Mouse (Mus musculus): ENCODE results near the gene Gcnt2. TPM values are rescaled to one million over a fixed set of nuclear protein-coding genes. Genes with fewer than 3 reads are reported as not detected.

Gene Gcnt2
- total RNA-seq, 1 experiment from 2014 or later = 42.3 TPM

DNA sequence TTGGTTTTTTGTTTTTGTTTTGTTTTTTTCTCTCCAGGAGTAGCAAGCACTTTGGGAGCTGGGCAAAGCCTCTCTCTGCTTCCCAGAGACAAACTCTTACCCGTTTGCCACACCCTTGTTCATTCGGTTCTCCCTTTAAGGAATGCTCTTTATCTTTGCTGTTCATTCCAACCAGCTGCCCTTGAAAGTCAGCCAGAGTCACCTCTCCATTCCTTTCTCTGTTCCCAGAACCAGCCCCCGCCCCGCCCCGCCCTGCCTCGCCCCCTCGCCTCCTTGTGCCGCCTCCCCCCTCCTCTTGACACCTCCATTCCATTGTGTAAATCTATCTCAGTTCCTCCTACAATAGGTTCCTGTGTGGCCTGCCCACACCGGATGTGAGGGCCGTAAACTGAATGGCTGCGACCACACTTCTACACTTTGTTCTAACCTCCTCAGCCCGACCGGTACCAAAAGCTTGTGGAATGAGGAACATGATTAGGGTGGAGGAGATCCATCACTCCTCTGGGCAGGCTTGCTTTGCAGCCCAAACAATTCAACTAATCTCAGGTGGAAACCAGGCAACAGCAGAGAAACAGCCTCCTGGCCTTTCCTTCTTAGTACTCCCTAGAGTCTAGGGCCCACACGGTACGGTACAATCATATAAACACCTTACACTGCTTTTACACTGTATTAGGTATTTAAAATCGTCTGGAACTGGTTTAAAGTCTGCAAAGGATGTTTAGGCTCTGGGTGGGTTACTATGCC lies 9.5 kb downstream of the Gcnt2 start:
- ATAC-seq (replicated peaks; ENCODE audit: low read depth, poor library complexity, severe bottlenecking) = peak; percentile 94

GRCm38 (mm10) chr13:40874021-40874420 lies 14.5 kb downstream of the Gcnt2 start:
- peak; percentile 60 for ATAC-seq (replicated peaks; ENCODE audit: low read depth, poor library complexity, severe bottlenecking)

GRCm38 (mm10) chr13:40875415-40875814 lies 15.9 kb downstream of the Gcnt2 start:
- ATAC-seq (replicated peaks; ENCODE audit: low read depth, poor library complexity, severe bottlenecking) = no peak

DNA sequence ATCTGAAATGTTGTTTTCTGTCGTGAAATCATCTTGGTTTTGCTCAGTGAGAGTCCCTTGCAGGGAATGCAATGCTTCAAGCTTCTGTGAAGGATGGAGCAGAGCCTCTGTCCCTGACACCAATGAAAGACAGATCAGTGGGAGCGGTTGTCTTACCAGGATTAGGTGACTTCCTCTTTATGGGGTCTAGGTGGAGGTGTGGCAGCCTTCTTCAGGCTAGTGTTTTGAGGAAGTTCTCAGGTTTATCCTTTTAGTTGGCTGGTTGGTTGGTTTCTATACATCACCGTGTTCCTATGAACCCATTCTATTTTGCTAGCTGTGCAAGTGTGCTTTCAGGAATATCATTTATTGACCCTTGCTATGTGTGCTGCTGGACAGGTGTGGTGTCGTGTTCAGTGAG lies 18.0 kb downstream of the Gcnt2 start:
- peak; percentile 38 for ATAC-seq (replicated peaks; ENCODE audit: low read depth, poor library complexity, severe bottlenecking)

GRCm38 (mm10) chr13:40880557-40880956 lies 21.0 kb downstream of the Gcnt2 start:
- ATAC-seq (replicated peaks; ENCODE audit: low read depth, poor library complexity, severe bottlenecking) = no peak

- no peak for ATAC-seq (replicated peaks; ENCODE audit: low read depth, poor library complexity, severe bottlenecking)
Measured at GRCm38 (mm10) chr13:40882606-40883005, 23.1 kb downstream of the Gcnt2 start.

DNA sequence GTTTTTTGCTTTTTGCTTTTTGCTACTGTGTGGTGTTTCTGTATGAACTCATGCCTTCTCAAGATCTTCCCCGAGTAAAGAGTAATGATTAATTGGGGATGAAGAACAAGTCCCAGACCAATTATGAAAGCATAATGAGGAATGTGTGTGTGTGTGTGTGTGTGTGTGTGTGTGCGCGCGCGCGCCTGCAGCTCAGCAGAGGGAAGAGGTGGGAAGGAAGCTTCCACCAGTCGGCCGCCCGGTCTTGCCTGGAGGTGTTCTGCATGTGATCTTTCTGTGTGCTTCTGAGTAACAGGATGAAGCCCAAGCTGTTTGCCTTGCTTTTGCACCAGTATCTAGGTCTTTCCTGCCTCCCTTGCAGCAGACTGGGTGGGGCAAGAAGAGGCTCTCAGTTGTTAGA lies 24.3 kb downstream of the Gcnt2 start:
- no peak for ATAC-seq (replicated peaks; ENCODE audit: low read depth, poor library complexity, severe bottlenecking)

DNA sequence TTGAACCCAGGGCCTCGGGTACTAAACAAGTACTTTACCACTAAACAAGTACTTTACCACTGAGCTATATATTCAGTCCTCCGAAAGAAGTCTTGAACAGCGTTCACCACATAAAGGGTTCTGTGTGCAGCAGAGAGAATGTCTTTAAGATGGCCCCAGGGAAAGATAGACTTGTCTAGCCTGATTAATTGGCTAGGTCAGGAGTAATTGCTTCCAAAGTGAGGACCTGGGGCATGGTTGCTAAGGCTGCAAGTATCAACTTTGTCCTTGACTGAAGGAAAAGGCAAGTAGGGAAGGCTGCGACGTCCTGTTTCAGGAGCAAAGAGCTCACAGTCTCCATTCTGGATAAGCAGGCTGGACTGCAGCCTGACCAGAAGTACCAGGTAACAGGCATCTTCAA lies 25.3 kb downstream of the Gcnt2 start:
- ATAC-seq (replicated peaks; ENCODE audit: low read depth, poor library complexity, severe bottlenecking) = no peak

DNA sequence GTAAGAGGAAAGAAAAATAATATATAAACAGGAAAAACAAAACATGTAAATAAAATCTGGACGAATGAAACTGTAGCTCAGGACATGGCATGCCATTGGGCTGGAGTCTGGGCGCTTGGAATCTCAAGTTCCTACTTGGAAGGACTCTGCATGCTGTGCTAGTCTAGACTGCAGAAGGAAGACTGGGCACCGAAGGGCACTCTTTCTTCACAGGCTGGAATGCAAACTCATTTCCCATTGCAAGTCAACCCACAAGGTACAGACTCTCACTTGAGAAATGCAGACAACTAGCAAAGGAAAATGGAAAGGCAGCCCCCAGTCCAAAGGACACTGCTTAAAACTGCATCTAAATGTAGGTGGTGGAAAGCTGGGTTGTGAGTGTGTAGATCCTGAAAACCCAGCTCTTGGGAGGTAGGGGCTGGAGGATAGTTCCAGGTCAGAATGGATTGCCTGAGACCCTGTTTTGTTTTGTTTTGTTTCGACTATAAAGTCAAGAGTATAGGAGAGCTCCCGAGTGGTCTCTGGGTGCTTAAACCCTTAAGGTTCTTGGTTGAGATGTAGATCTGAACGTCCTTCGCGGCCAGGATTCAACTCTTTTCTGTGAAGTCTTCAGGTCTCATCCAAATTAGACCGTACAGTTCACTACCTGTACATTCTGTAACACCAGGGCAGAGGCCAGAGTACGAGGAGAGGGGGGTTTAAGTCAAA lies 26.5 kb downstream of the Gcnt2 start:
- no peak for ATAC-seq (replicated peaks; ENCODE audit: low read depth, poor library complexity, severe bottlenecking)

DNA sequence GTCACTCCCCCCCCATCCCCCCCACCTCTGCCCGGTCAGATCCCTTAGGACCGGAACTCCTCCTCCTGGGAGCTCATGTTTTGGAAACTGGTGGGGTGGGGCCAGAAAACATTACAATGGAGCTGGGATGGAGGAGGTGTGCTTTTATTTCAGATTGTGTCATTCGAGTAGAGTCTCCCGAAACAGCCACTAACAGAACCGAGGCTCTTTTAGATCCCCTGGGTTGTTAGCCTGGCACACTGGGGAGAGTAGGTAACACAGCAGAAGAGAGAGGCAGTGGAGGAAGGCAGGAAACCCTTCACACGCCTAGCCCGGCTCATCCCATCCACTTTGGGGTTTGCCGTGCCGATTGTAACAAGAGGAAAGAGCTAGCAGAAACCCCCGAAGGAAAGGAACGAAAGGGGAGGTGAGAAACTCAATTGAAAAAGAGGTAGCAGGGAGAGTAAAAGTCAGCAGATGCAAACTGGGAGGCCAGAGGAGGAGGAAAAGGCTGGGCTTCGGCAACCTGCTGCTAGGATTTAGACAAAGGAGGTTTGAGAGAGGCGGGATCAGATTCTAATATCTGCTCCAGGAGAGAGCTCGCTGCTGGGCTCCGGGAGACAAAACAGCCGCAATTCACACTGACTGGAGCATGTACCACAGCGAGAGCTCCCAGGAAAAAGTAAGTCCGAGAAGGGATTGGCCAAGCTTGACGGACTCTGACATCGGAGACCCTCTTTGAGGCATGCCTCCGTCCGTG lies 27.3 kb downstream of the Gcnt2 start:
- peak; percentile 30 for ATAC-seq (replicated peaks; ENCODE audit: low read depth, poor library complexity, severe bottlenecking)

DNA sequence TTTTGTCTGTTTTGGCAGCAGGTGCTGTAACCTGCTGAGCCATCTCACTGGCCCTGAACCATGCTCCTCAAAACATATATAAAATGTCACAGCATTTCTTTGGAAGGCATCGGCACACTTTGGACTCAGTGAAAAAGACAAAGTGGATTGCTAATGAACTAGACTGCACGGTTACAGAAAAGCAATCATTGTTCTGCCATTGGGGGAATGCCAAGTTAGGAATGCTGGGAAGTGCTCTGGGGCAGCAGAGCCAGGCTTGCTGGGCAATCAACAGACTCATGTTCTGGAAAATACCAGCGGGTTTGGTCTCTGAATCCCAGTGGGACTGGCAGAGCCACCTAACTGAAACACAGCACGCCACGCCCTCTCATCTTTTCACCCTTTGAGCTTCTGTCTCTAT lies 31.0 kb downstream of the Gcnt2 start:
- no peak for ATAC-seq (replicated peaks; ENCODE audit: low read depth, poor library complexity, severe bottlenecking)

- ATAC-seq (replicated peaks; ENCODE audit: low read depth, poor library complexity, severe bottlenecking) = peak; percentile 45
Measured at GRCm38 (mm10) chr13:40891369-40891768, 31.8 kb downstream of the Gcnt2 start.

- ATAC-seq (replicated peaks; ENCODE audit: low read depth, poor library complexity, severe bottlenecking) = 0 out of 2 replicates have a peak, but pooled peaks have one; percentile 19
Measured at GRCm38 (mm10) chr13:40892043-40892442, 32.5 kb downstream of the Gcnt2 start.

DNA sequence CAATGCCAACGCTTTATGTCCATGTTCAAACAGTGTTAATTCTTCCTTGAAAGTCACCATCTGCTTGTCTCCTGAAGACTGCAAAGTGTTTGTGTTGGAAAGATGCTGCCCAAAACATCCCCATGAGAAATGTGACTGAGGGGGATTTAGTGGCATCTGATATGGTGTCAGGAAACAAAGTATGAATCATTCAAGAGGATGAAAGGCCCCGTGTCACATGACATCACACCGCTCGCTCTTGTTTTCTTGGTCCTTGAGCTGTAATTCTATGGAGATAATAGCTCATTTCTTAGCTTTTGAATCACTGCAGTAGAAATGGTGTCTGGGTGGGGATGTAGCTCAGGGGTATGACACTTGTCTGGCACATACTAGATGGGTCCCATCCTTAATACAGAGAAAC lies 33.0 kb downstream of the Gcnt2 start:
- no peak for ATAC-seq (replicated peaks; ENCODE audit: low read depth, poor library complexity, severe bottlenecking)

- no peak for ATAC-seq (replicated peaks; ENCODE audit: low read depth, poor library complexity, severe bottlenecking)
Measured at GRCm38 (mm10) chr13:40893573-40893972, 34.0 kb downstream of the Gcnt2 start.

GRCm38 (mm10) chr13:40898049-40898690 lies 38.6 kb downstream of the Gcnt2 start:
- ATAC-seq (replicated peaks; ENCODE audit: low read depth, poor library complexity, severe bottlenecking) = peak; percentile 51

- ATAC-seq (replicated peaks; ENCODE audit: low read depth, poor library complexity, severe bottlenecking) = no peak
Measured at GRCm38 (mm10) chr13:40898698-40899097, 39.1 kb downstream of the Gcnt2 start.

GRCm38 (mm10) chr13:40899349-40899993 lies 39.9 kb downstream of the Gcnt2 start:
- no peak; the same call in 1 of the 2 replicates for ATAC-seq (replicated peaks; ENCODE audit: low read depth, poor library complexity, severe bottlenecking)

- ATAC-seq (replicated peaks; ENCODE audit: low read depth, poor library complexity, severe bottlenecking) = peak; percentile 83
Measured at GRCm38 (mm10) chr13:40899994-40900970, 40.7 kb downstream of the Gcnt2 start.
